Mouse (Mus musculus) limb, embryonic 14.5 days (tissue): ENCODE measurements at regions not wholly inside any gene's neighbourhood (a gene's known extent, or its start where the extent isn't known, plus 50 kb on each side); places are given as distances from the start of the nearest gene placed in this dataset.
"Not testable (repeated sequence)": the region's sequence is repeated elsewhere in the genome, so short reads cannot be mapped to it uniquely, and the experiment has no call there.

Experiments
- ATAC-seq: fragments of 200-750 bp; cut with Nextera tagmentation; 2 replicates; pipeline ENCODE4 v1.8.0; 2017; ENCODE audit warnings: low read depth, moderate number of reproducible peaks, moderate TSS enrichment; ENCODE audit not compliant: low FRiP score
- DNase-seq: peaks from one replicate; pipeline ENCODE4 v3.0.0-alpha.2; 2015; ENCODE audit warnings: low spot score
- H3K27ac ChIP-seq: fragments of 300-500 bp; sonication (generic); replicated peaks from 2 replicates; pipeline ENCODE4 v1.5.1; 2014; ENCODE audit warnings: low read depth, mild to moderate bottlenecking, low read length, moderate library complexity, mixed read lengths
- H3K27me3 ChIP-seq: fragments of 300-500 bp; sonication (generic); 2 replicates; pipeline ENCODE4 v1.6.1; 2014; ENCODE audit warnings: low read length, mixed read lengths; ENCODE audit not compliant: control insufficient read depth, insufficient read depth
- H3K36me3 ChIP-seq: fragments of 300-500 bp; sonication (generic); 2 replicates; pipeline ENCODE4 v1.6.1; 2014; ENCODE audit warnings: mild to moderate bottlenecking, low read length, moderate library complexity, mixed read lengths; ENCODE audit not compliant: control insufficient read depth, insufficient read depth
- H3K4me1 ChIP-seq: fragments of 300-500 bp; sonication (generic); 2 replicates; pipeline ENCODE4 v1.6.1; 2014; ENCODE audit warnings: antibody characterized with exemption, low read length, mixed read lengths; ENCODE audit not compliant: control insufficient read depth, insufficient read depth
- H3K4me2 ChIP-seq: fragments of 300-500 bp; sonication (generic); replicated peaks from 2 replicates; pipeline ENCODE4 v1.6.1; 2014; ENCODE audit warnings: low read depth, mild to moderate bottlenecking, low read length, moderate library complexity; ENCODE audit not compliant: severe bottlenecking
- H3K4me3 ChIP-seq: fragments of 300-500 bp; sonication (generic); replicated peaks from 2 replicates; pipeline ENCODE4 v1.5.1; 2014; ENCODE audit warnings: low read length
- H3K9ac ChIP-seq: fragments of 300-500 bp; sonication (generic); 2 replicates; pipeline ENCODE4 v1.6.1; 2014; ENCODE audit warnings: mild to moderate bottlenecking, low read depth, low read length, moderate library complexity; ENCODE audit not compliant: severe bottlenecking
- H3K9me3 ChIP-seq: fragments of 300-500 bp; sonication (generic); 2 replicates; pipeline ENCODE4 v1.6.1; 2016; ENCODE audit warnings: low read length; ENCODE audit not compliant: control insufficient read depth
- POLR2A ChIP-seq: fragments of 200-500 bp; IDR thresholded peaks from 2 replicates; pipeline ENCODE4 v1.8.0; 2012; ENCODE audit warnings: inconsistent platforms, mild to moderate bottlenecking, moderate library complexity, borderline replicate concordance; ENCODE audit not compliant: insufficient read depth, insufficient read length; ENCODE audit errors: extremely low read depth
- WGBS: fragments of 180-500 bp; shearing (Covaris S2); extraction: QIAGEN DNeasy Blood & Tissue Kit; methylation state at CpG from one replicate; pipeline ENCODE4 v1.1.7; 2014; 5-methylcytosine and 5-hydroxymethylcytosine counted together

DNA sequence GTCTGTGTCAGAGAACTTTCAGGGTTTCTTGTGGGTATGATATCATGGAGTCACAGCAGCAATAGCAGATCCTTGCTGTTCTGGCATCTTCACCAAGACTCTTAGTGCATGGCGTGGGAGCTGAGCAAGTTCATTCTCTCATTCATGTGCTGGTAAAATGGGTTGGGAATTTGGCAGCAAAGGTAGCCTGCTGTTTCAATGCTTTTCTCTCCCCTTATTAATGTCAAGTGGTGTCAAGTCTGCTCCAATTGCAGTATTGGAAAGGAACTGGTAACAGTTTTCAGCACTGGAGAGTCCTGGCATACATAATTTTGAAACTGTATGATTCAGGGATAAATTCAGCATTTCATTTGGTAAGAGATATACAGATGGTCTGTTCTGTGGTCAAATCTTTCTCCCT is 133.2 kb upstream of the Vrk2 start:
- no peaks in the 10 kb centered on the region for H3K36me3 ChIP-seq
- DNase-seq (no peak), ATAC-seq (no peak)
- H3K4me1 ChIP-seq = no peaks in the 10 kb centered on the region
- no peaks in the 10 kb centered on the region for H3K9me3 ChIP-seq
- H3K27ac ChIP-seq = no peak overlapping the region
- no peak overlapping the region for H3K4me2 ChIP-seq
- no peak overlapping the region for H3K4me3 ChIP-seq
- WGBS = 83% methylated on average over 1 of the region's 1 CpGs
- H3K27me3 ChIP-seq = no peaks in the 10 kb centered on the region
- H3K9ac ChIP-seq = no peak overlapping the region
- no peak for TF ChIP-seq POLR2A

DNA sequence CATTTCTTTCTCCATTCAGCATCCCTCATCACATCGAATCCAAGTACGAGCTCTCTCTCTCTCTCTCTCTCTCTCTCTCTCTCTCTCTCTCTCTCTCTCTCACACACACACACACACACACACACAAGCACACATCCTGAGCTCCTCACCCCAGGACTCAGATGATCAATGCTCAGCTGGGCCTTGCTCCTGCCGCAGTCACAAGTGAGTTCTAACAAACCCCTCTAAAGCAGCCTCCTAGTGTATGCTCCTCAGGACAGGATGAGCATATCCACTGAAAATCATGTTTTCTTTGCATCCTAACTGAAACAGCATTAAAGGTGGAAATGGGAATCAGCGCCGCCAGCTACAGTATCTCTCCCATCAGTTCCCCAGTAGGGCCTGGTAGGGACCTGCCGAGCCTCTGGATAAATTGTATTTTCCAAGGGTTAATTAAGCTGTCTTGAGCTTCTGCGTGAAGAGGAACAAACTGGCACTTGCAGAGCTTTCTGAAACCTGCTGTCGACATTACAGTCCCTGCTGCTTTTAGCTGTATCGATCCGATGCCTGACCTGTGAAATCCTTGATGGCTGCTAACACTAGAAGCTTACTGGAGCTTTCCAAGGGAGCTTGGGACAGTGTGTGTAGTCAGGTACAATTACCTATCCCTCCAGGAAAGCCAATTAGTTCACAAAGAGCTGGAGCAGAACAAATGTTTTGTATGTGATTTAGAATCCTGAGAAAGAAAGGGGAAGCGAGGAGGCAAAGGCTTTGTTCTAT is 131.3 kb upstream of the Vrk2 start:
- ATAC-seq (no peak), DNase-seq (no peak)
- H3K9me3 ChIP-seq = no peaks in the 10 kb centered on the region
- no peak for TF ChIP-seq POLR2A
- H3K36me3 ChIP-seq = no peaks in the 10 kb centered on the region
- H3K9ac ChIP-seq = no peak overlapping the region
- no peak overlapping the region for H3K27ac ChIP-seq
- H3K4me3 ChIP-seq = no peak overlapping the region
- no peak overlapping the region for H3K4me2 ChIP-seq
- 81% methylated on average over 11 of the region's 11 CpGs for WGBS
- no peaks in the 10 kb centered on the region for H3K4me1 ChIP-seq
- H3K27me3 ChIP-seq = no peaks in the 10 kb centered on the region

DNA sequence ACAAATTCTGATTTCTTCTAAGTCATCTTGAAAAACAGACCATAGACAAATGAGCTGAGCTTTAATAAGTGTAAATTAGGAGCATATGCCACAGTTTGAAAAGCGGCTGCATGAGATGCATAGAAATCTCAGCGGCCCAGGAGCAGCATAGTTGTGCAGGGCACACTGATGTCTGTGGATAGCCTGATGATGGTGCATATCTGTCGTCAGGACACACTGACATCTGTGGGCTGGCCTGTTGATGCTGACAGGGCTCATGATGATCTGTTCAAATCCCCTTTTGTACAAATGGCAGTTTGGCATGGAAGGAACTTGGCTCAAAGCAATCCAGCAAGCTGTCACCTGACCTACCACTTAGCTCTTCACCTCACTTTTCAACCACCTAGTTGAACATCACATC is 128.5 kb upstream of the Vrk2 start:
- H3K27ac ChIP-seq = no peak overlapping the region
- H3K9ac ChIP-seq = no peak overlapping the region
- no peak for DNase-seq
- no peak overlapping the region for H3K4me3 ChIP-seq
- no peak overlapping the region for H3K4me2 ChIP-seq
- H3K9me3 ChIP-seq = no peaks in the 10 kb centered on the region
- H3K4me1 ChIP-seq = no peaks in the 10 kb centered on the region
- TF ChIP-seq POLR2A = no peak
- 71% methylated on average over 3 of the region's 3 CpGs for WGBS
- H3K27me3 ChIP-seq = no peaks in the 10 kb centered on the region
- no peak for ATAC-seq
- H3K36me3 ChIP-seq = no peaks in the 10 kb centered on the region

DNA sequence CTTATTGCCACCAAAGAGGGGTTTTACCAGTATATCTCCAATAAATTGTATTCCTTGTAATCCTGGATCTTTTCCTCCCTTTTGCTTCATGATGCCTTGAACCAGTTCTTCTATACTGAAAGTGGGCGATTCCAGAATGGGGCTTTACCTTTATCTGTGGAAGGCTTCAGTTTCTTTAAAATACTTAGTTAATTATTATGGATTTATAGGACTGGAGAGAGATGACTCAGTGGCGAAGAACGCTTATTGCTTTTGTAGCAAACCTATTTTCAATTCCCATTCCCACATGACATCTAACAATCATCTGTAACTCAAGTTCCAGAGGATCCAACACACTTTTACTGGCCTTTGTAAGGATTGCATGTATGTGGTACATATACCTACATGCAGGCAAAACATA is 127.4 kb upstream of the Vrk2 start:
- WGBS = 89% methylated on average over 3 of the region's 3 CpGs
- Histone ChIP-seq H3K9ac (no peak overlapping the region), H3K27me3 (no peaks in the 10 kb centered on the region), H3K9me3 (no peaks in the 10 kb centered on the region), H3K27ac (no peak overlapping the region), H3K4me1 (no peaks in the 10 kb centered on the region), H3K4me2 (no peak overlapping the region), H3K4me3 (no peak overlapping the region), H3K36me3 (no peaks in the 10 kb centered on the region)
- no peak for DNase-seq
- no peak for ATAC-seq
- TF ChIP-seq POLR2A = no peak

DNA sequence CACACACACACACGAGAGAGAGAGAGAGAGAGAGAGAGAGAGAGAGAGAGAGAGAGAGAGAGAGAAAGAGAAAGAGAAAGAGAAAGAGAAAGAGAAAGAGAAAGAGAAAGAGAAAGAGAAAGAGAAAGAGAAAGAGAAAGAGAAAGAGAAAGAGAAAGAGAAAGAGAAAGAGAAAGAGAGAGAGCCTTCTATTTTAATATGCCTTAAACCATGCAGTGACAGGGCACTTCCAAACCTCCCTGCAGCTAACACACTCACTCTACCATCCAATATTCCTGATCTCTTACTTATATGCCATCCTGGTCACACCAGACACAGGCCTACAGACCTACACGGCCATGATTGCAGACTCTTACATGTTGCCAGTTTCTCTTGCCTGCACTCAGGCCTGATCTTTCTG is 117.4 kb upstream of the Vrk2 start:
- not testable (repeated sequence) for H3K27me3 ChIP-seq, ATAC-seq, H3K4me3 ChIP-seq, H3K4me1 ChIP-seq, H3K36me3 ChIP-seq, H3K9me3 ChIP-seq, H3K9ac ChIP-seq, H3K4me2 ChIP-seq, H3K27ac ChIP-seq, DNase-seq
- 93% methylated on average over 2 of the region's 2 CpGs for WGBS

DNA sequence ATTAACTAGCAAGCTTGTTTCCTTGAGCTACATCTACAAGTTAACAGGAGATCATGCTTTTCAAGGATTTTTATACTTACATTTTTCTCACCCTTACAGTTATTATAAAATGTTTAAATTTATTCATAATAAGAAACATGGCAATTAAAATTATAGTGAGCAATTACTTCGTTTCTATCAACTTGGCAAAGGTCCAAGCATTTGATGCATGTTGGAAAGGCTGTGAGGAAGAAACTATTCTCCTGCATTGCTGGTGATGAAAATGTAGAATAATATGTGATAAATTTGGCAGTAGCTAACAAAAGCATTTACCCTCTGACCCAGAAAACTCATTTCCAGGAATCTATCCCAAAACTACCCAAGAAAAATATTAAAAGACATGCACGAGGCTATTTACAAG is 114.8 kb upstream of the Vrk2 start:
- 48% methylated on average over 2 of the region's 2 CpGs for WGBS
- ATAC-seq = no peak
- H3K27me3 ChIP-seq = no peaks in the 10 kb centered on the region
- H3K4me3 ChIP-seq = no peak overlapping the region
- no peak overlapping the region for H3K4me2 ChIP-seq
- no peaks in the 10 kb centered on the region for H3K4me1 ChIP-seq
- no peak overlapping the region for H3K27ac ChIP-seq
- TF ChIP-seq POLR2A = no peak
- no peak for DNase-seq
- no peak overlapping the region for H3K9ac ChIP-seq
- no peaks in the 10 kb centered on the region for H3K9me3 ChIP-seq
- H3K36me3 ChIP-seq = no peaks in the 10 kb centered on the region
